Mouse (Mus musculus) megakaryocyte, embryonic 14.5 days (primary cell): ENCODE results near the gene Papola.

Experiments used
- FLI1 ChIP-seq: IDR thresholded peaks from 2 replicates; pipeline ENCODE4 v1.6.1; 2012; ENCODE audit warnings: low read length, inconsistent platforms, mixed read lengths
- GATA1 ChIP-seq: IDR thresholded peaks from 3 replicates; pipeline ENCODE4 v1.6.1; 2012; ENCODE audit warnings: mixed read lengths, low read length, inconsistent platforms, borderline replicate concordance

- TF ChIP-seq GATA1 (no peak), FLI1 (no peak)
Measured at GRCm38 (mm10) chr12:105862607-105863006, 78.1 kb downstream of the Papola start.
